Comparison of ENCODE assay signal across 9 mouse cellular contexts in the genomic region with DNA sequence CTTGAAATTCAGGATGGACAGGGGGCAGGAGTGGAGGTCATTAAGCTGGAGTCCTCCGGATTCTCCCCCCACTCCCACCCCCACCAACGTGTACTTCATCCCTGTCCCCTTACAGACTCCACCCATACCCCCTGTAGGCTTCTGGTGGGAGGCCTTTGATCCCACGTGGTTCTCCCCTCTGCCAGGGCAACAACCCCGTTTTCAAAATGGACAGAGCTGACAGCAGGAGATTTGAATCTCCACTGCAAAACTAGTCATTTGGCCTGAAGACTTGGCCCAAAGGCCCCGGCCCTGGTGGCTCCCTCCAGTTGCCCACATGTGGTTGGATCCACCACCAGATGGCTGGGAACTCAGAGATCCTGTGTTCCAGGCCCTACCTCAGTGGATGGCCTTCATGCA. TPM values are rescaled to one million over a fixed set of nuclear protein-coding genes. Genes with fewer than 3 reads are reported as not detected.
DNase-seq lines count a peak whose midpoint lies in the region; ATAC-seq and TF ChIP-seq lines count a peak whose summit lies in the region.
"Had no signal": no experiment of that assay in that cellular context is flagged by ENCODE, and none has a peak within 500 bp of the region (broad histone marks: within the 10 kb centered on the region; RNA-seq: fewer than 3 reads in every experiment).

No protein-coding gene starts in this region.

- H3K9me3 ChIP-seq in erythroblast, embryonic 14.5 days (ENCODE audit: control insufficient read depth, low read length) = no peaks in the 10 kb centered on the region
- no peaks in the 10 kb centered on the region for H3K9me3 ChIP-seq in lung, embryonic 14.5 days (ENCODE audit: low read depth, low read length)
- H3K9me3 ChIP-seq in hindbrain, embryonic 12.5 days (replicated peaks) = no peaks in the 10 kb centered on the region
- H3K9me3 ChIP-seq in liver, postnatal 0 days (ENCODE audit: low read length) = no peaks in the 10 kb centered on the region

- 7% methylated on average over 5 of the region's 5 CpGs for WGBS in lung, embryonic 14.5 days
- 7% methylated on average over 5 of the region's 5 CpGs for WGBS in hindbrain, embryonic 12.5 days
- WGBS in liver, postnatal 0 days (ENCODE audit: insufficient replicate concordance) = 6% methylated on average over 5 of the region's 5 CpGs

- peak overlapping the region; percentile 82; the same call in 1 of the 2 replicates for H3K9ac ChIP-seq in lung, embryonic 14.5 days
- no peak overlapping the region for H3K9ac ChIP-seq in hindbrain, embryonic 12.5 days
- no peak overlapping the region for H3K9ac ChIP-seq in liver, postnatal 0 days (replicated peaks)

- no peaks in the 10 kb centered on the region for H3K27me3 ChIP-seq in erythroblast, embryonic 14.5 days (ENCODE audit: control insufficient read depth)
- no peaks in the 10 kb centered on the region for H3K27me3 ChIP-seq in lung, embryonic 14.5 days (ENCODE audit: insufficient read depth, low read length)
- peaks cover 12% of the 10 kb centered on the region; the same call in 1 of the 2 replicates for H3K27me3 ChIP-seq in hindbrain, embryonic 12.5 days
- no peaks in the 10 kb centered on the region for H3K27me3 ChIP-seq in liver, postnatal 0 days (ENCODE audit: insufficient read depth, low read length)

- no peak for TF ChIP-seq EP300 in liver, postnatal 0 days (IDR thresholded peaks at IDR 0.05; ENCODE audit: low read depth)

- H3K36me3 ChIP-seq in erythroblast, embryonic 14.5 days (ENCODE audit: control insufficient read depth) = peaks cover 19% of the 10 kb centered on the region
- H3K36me3 ChIP-seq in lung, embryonic 14.5 days (ENCODE audit: insufficient read depth) = no peaks in the 10 kb centered on the region
- H3K36me3 ChIP-seq in hindbrain, embryonic 12.5 days = no peaks in the 10 kb centered on the region
- H3K36me3 ChIP-seq in liver, postnatal 0 days (replicated peaks; ENCODE audit: insufficient read depth, low read length) = no peaks in the 10 kb centered on the region

- DNase-seq in lung, embryonic 14.5 days = no peak
- no peak for DNase-seq in lung, postnatal 36 days
- no peak for DNase-seq in liver, postnatal 0 days
- DNase-seq in frontal cortex, postnatal 10 days (ENCODE audit: low spot score in 2 of 2) = no peak
- DNase-seq in adrenal gland, postnatal 25 days = no peak

- H3K4me1 ChIP-seq in erythroblast, embryonic 14.5 days (ENCODE audit: control insufficient read depth) = peaks cover 84% of the 10 kb centered on the region
- H3K4me1 ChIP-seq in lung, embryonic 14.5 days (ENCODE audit: insufficient read depth) = peaks cover 7% of the 10 kb centered on the region; the same call in 1 of the 2 replicates
- peaks cover 36% of the 10 kb centered on the region for H3K4me1 ChIP-seq in hindbrain, embryonic 12.5 days
- H3K4me1 ChIP-seq in liver, postnatal 0 days (ENCODE audit: insufficient read depth) = peaks cover 21% of the 10 kb centered on the region

- peak overlapping the region; percentile 84 for H3K4me3 ChIP-seq in erythroblast, embryonic 14.5 days (replicated peaks)
- H3K4me3 ChIP-seq in lung, embryonic 14.5 days (ENCODE audit: low read depth, low read length) = peak overlapping the region; percentile 84
- peak overlapping the region; percentile 56; the same call in 1 of the 2 replicates for H3K4me3 ChIP-seq in hindbrain, embryonic 12.5 days
- H3K4me3 ChIP-seq in liver, postnatal 0 days (ENCODE audit: low read depth, low read length) = 0 out of 2 replicates have a peak overlapping the region, but pooled peaks have one; percentile 97

- H3K27ac ChIP-seq in lung, embryonic 14.5 days (ENCODE audit: low read depth) = peak overlapping the region; percentile 91; the same call in 1 of the 2 replicates
- H3K27ac ChIP-seq in hindbrain, embryonic 12.5 days = no peak overlapping the region
- no peak overlapping the region for H3K27ac ChIP-seq in liver, postnatal 0 days (ENCODE audit: low read depth)

- ATAC-seq in erythroblast, adult 5-6 weeks (replicated peaks; ENCODE audit: low FRiP score, poor library complexity, severe bottlenecking) = no peak
- ATAC-seq in lung, embryonic 14.5 days (ENCODE audit: insufficient read depth) = no peak
- ATAC-seq in hindbrain, embryonic 12.5 days (ENCODE audit: low FRiP score) = no peak
- no peak for ATAC-seq in liver, postnatal 0 days
- ATAC-seq: activated CD4-positive, CD25-positive, alpha-beta regulatory T cell, adult 4 months had no signal

- peak overlapping the region; percentile 80 for H3K4me2 ChIP-seq in lung, embryonic 14.5 days
- 0 out of 2 replicates have a peak overlapping the region, but pooled peaks have one; percentile 58 for H3K4me2 ChIP-seq in hindbrain, embryonic 12.5 days (replicated peaks)
- peak overlapping the region; percentile 99 for H3K4me2 ChIP-seq in liver, postnatal 0 days (ENCODE audit: low read depth, low read length)

- TF ChIP-seq CTCF in lung, embryonic 14.5 days (IDR thresholded peaks at IDR 0.05; ENCODE audit: low read depth) = no peak
- no peak for TF ChIP-seq CTCF in liver, postnatal 0 days (IDR thresholded peaks at IDR 0.05; ENCODE audit: low read depth)

RNA-seq across cellular contexts. Expression of a gene that starts 1.3 kb away (rescaled TPM):
- polyA plus RNA-seq in erythroblast, embryonic 14.5 days (2012) = 28.7 and 30.6 TPM in 2 replicates
- 21.3 and 21.9 TPM in 2 replicates for total RNA-seq in erythroblast, adult 5-6 weeks (2015; ENCODE audit: low replicate concordance)
- total RNA-seq in erythroblast, adult 5-6 weeks (2017; ENCODE audit: low replicate concordance) = 25.6 and 30.2 TPM in 2 replicates
- 7.0 and 7.9 TPM in 2 replicates for polyA plus RNA-seq in lung, embryonic 14.5 days (2014; fragmentation: Nextera tagmentation; extraction: Ambion mirVana)
- polyA plus RNA-seq in hindbrain, embryonic 12.5 days (2016; fragmentation: Nextera tagmentation; extraction: Ambion mirVana) = 9.3 and 10.0 TPM in 2 replicates
- 5.6 and 5.7 TPM in 2 replicates for polyA plus RNA-seq in liver, postnatal 0 days (2015; fragmentation: Nextera tagmentation; extraction: Ambion mirVana)
- 29.5 and 37.8 TPM in 2 replicates for total RNA-seq in adrenal gland, postnatal 25 days (2021)
- polyA plus RNA-seq: activated CD4-positive, CD25-positive, alpha-beta regulatory T cell, adult 4 months had no signal

RNA-seq across cellular contexts. Expression of a gene that starts 54.3 kb away (rescaled TPM):
- polyA plus RNA-seq in erythroblast, embryonic 14.5 days (2012) = 0.19 and 0.24 TPM in 2 replicates
- 1.0 and 3.1 TPM in 2 replicates for total RNA-seq in erythroblast, adult 5-6 weeks (2015; ENCODE audit: low replicate concordance)
- total RNA-seq in erythroblast, adult 5-6 weeks (2017; ENCODE audit: low replicate concordance) = 2.0 and 3.1 TPM in 2 replicates
- 1.9 and 2.7 TPM in 2 replicates for polyA plus RNA-seq in lung, embryonic 14.5 days (2014; fragmentation: Nextera tagmentation; extraction: Ambion mirVana)
- polyA plus RNA-seq in hindbrain, embryonic 12.5 days (2016; fragmentation: Nextera tagmentation; extraction: Ambion mirVana) = 7.0 and 9.1 TPM in 2 replicates
- 0.89 and 0.92 TPM in 2 replicates for polyA plus RNA-seq in liver, postnatal 0 days (2015; fragmentation: Nextera tagmentation; extraction: Ambion mirVana)
- total RNA-seq in adrenal gland, postnatal 25 days (2021) = 21.0 and 27.5 TPM in 2 replicates
